Mouse (Mus musculus): Measurements from ENCODE around the gene Ubxn11.

Ubxn11 gene

DNA sequence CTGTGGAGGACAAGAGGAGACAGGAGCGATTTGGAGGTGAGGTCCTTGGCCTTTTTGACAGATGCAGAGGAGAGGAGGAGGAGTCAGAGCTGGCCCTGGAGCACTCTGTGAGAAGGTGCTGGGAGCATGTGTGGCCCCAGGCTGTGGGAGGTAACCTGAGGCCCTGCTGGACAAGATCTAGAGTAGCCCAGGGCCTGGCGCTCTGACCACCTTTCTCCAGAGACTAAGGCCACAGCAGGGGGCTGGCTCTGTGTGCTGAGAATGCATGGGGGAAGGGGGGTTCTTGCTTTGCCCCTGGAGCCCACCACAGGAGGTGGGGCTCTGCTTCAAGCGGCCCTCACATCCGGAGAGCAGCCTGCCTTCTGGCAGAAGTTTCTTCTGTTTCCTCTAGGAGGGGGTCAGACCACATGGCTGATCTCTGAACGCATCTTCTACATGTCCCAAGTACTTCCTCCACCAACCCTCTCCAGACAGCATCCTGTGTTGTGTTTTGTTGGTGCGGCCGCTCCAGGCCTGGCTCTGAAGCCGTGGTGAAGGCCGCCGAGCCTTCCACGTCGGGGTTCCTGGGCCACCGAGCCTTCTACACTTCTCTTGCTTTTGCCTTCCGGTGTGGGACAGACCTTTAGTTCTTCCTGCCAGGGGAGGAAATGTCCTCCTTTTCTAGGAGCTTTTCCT lies 15.9 kb downstream of the Ubxn11 start:
- DNase-seq (ENCODE audit: low spot score in 2 of 2) = peak; percentile 62 to 63

DNA sequence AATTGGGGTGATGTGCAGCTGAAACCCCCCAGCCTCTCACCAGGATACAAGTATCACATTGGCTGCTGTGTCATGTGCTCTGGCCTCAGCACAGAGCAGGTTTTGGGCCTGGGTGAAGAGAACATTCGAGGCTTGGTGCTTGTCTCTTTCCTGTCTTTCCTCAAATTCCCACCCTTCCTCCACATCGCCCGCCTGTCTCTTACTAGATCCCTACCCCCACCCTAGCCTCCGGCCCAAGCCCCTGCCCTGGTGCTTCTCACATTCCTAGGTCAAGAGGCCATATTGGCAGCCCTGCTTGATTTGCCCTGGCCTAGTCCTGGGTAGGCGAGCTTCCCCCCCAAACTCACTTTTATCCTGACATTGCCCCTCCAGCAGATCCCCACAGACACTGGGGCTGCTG lies 16.7 kb downstream of the Ubxn11 start:
- no peak for DNase-seq (ENCODE audit: low spot score in 2 of 2)

DNA sequence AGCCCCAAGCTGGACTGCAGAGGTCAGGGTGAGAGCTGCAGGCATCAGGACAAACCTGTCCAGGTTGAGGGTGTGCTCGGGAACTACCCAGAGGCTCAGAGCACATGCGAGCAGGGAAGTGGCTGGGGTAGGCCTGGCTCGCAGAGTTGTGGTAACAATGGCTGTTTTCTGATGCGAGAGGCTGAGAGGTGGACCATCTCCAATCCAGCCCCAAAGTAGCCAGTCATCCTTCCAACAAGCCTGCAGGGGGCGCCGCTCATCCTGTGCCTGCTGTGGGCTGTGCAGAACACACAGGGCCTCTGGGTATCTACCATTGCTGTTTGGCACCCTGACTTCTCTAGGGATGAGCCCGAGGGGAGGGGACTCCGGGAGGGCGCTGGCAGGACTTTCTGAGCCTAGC lies 17.3 kb downstream of the Ubxn11 start:
- DNase-seq (ENCODE audit: low spot score in 2 of 2) = peak; percentile 51 to 62

- no peak for DNase-seq (ENCODE audit: low spot score in 2 of 2)
Observed at GRCm38 (mm10) chr4:134120192-134120805, 17.9 kb downstream of the Ubxn11 start.

DNA sequence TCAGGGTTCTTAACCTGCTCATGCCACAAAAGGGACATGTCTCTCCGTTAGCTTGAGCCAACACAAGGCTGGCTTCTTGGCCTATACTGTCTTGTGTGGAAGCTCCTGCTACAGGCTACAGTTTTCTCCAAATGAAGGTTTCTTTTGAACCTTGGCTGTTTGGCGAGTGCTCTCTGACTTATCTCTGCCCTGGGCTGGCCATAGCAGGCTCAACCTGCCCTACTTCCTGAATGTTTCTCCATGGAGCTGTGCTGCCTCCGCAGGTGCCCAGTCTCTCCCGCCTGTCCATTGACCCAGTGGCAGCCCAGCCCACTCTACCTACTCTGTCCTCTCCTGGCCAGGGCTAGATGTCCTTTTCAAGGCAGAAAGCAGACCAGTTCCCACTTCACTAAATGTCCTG lies 18.5 kb downstream of the Ubxn11 start:
- no peak for DNase-seq (ENCODE audit: low spot score in 2 of 2)

GRCm38 (mm10) chr4:134121571-134121970 lies 19.2 kb downstream of the Ubxn11 start:
- DNase-seq (ENCODE audit: low spot score in 2 of 2) = peak; percentile 55 to 59

GRCm38 (mm10) chr4:134122281-134122680 lies 19.9 kb downstream of the Ubxn11 start:
- no peak for DNase-seq (ENCODE audit: low spot score in 2 of 2)

- DNase-seq (ENCODE audit: low spot score in 2 of 2) = no peak
Observed at GRCm38 (mm10) chr4:134123147-134123546, 20.8 kb downstream of the Ubxn11 start.

DNA sequence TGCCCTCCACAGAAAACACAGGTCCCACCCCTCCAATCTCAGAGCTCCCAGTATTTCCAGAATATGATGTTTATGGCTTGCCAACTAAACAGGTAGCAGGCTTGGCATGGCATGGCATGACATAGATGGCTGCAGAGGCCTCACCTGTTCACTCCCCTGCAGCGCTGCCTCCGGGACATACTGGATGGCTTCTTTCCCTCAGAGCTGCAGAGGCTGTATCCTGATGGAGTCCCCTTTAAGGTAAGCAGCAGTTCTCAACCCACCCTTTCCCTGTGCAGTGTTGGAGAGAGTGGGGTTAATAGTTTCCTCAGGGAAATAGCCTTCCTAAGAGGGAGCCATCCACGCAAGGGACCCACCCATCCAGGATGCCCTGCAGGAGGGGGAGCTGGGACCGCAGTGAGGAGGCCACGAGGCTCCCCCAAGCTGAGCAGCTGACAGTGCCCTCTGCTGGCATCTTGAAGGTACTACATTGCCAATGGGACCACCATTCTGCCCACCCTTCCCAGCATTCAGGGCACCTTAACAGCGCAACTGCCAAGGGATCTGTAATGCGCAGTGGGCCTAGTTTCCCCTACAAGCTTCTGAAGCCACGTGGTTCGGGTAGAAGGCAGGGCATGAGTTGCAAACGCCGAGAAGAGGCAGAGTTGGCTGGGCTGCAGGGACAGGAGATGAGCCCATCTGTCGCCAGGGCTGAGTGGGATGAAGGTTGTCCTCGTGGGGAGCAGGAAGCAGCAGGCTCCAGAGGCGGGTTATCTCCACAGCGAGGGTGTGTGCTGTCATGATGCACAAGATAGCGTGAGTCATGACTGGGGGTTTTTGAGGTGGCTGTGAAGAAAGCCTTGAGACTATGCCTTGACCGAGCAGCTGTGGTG lies 21.5 kb downstream of the Ubxn11 start:
- peak; percentile 73 to 74 for DNase-seq (ENCODE audit: low spot score in 2 of 2)

- DNase-seq (ENCODE audit: low spot score in 2 of 2) = no peak
Observed at GRCm38 (mm10) chr4:134125383-134126060, 23.2 kb downstream of the Ubxn11 start.

DNA sequence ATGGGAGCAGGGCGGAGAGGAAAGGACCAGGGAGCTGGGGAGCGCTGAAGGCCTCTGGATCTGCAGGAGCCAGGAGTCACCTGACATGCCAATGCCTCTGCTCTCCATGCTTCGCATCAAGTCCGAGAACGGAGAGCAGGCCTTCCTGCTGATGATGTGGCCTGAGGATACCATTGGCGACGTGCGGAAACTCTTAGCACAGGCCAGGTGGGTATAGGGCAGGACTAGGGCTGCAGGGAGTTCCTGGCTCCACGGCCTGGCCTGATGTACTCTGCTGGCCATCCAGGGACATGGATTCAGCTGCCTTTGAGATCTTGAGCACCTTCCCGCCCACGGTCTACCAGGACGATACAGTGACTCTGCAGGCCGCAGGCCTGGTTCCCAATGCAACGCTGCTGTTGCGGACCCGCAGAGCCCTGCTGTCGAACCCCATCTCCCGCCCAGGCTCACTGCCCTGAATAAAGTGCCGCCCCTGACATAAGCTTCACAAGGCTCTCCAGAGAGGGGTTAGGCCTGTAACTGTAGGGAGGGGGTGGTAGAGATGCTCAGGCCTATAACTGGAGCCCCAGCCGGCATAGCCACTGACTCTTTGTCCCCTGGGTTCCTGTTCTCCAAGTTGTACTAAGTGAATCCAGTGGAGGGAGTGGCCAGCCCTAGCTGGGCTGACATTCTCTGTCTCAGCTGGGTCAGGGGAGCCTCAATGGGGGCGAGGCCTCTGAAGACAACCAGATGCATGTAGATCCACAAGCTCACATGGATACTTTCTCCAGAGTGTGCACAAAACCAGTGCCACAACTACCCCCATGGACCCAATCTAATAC lies 24.1 kb downstream of the Ubxn11 start:
- no peak for DNase-seq (ENCODE audit: low spot score in 2 of 2)

- DNase-seq (ENCODE audit: low spot score in 2 of 2) = no peak
Observed at GRCm38 (mm10) chr4:134127121-134127455, 24.7 kb downstream of the Ubxn11 start.

DNA sequence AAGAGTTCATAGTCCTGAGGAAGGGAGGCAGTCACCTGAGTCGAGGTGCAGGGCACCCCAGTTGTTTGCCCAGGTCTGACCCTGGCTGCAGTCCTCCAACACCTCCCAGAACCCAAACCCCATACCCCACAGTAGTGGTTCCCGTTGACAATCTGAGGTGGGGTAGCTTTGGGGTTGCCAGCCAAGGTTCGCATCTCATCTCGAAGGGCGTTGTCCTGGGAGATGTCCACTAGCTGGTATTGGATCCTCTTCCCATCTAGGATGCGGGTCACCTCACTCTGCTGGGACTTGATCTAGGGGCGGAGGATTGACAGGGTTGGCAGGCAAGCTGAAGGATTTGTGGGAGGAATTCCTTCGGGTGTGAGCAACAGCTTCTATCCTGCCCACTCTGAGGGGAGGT lies 25.4 kb downstream of the Ubxn11 start:
- DNase-seq (ENCODE audit: low spot score in 2 of 2) = no peak

GRCm38 (mm10) chr4:134128221-134128982 lies 26.0 kb downstream of the Ubxn11 start, which contains the start of gene Sh3bgrl3:
Gene Sh3bgrl3 (minus strand): TSS chr4:134128789.
- DNase-seq (ENCODE audit: low spot score in 2 of 2) = peak; percentile 72 to 80

- DNase-seq (ENCODE audit: low spot score in 2 of 2) = peak; percentile 39 to 51
Observed at GRCm38 (mm10) chr4:134128983-134129362, 26.6 kb downstream of the Ubxn11 start.

GRCm38 (mm10) chr4:134129482-134129881 lies 27.1 kb downstream of the Ubxn11 start:
- DNase-seq (ENCODE audit: low spot score in 2 of 2) = peak; percentile 52 to 65

DNA sequence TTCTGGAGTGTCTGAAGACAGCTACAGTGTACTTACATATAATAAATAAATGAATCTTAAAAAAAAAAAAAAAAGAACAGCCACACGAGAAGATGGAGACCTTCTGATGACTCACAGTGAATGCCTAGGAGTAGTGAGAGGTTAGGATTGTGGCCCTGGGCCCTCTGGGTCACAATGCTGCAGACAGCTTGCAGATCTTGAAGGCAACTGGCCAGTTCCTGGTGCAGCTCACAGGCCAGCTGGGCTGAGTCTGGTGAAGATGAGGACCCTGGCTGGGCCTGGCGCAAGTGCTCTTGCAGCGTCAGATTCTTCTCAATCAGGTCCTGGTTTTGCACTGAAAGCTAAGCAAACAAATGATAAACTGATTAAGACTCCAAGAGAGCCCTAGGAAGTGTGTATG lies 29.7 kb downstream of the Ubxn11 start:
- no peak for DNase-seq (ENCODE audit: low spot score in 2 of 2)

DNA sequence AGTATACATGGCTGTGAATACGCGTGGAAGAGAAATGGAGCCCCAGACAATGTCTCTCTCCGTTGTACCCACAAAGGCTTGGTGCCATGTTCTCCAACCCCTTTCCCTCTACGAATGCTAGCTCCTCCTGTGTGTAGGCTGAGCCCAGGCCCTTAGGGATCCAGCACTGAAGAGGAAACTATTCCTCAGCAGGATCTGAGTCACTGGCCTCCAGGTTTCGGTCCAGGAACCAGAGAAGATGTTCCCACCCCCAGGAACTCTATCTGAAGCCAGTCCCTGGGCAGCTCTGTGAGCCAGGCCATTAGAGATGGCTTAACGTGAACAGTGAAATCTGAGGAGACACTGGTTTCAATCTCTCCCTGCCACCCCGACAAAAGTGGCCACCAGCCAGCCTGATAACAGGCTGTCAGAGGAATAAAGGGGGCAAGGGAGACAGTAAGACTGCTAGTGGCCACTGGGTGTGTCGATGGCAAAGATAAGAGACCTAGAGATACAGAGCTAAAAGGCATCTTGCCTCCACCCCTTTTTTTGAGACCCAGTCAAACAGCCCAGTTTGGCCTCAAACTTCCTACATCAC lies 30.2 kb downstream of the Ubxn11 start:
- DNase-seq (ENCODE audit: low spot score in 2 of 2) = no peak

GRCm38 (mm10) chr4:134136280-134136926 lies 34.0 kb downstream of the Ubxn11 start:
- DNase-seq (ENCODE audit: low spot score in 2 of 2) = no peak

DNA sequence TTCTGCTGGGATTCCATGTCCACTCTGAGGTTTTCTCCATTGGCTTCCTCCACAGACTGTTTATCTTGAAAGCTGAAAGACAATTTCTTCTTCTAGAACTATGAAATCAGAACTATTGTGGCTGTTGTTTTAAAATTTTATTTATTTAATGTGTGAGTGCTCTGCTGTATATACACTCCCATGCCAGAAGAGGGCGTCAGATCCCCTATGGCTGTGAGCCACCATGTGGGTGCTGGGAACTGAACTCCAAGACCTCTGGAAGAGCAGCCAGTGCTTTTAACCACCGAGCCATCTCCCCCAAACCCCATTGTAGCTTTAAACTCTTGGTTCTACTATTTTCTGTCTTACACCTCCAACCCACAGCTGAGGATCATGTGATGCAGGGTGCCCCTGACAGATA lies 36.5 kb downstream of the Ubxn11 start:
- DNase-seq (ENCODE audit: low spot score in 2 of 2) = no peak

Measured in natural killer cell, adult 2 months (primary cell).